Mouse (Mus musculus) liver, embryonic 15.5 days (tissue): ENCODE data around the gene St3gal3. TPM values are rescaled to one million over a fixed set of nuclear protein-coding genes. Genes with fewer than 3 reads are reported as not detected.
A peak's percentile ranks its signal among the peaks of the same experiment; 100 is the strongest.

Source experiments
- ATAC-seq: fragments of 200-750 bp; cut with Nextera tagmentation; 2 replicates; pipeline ENCODE4 v1.8.0; 2017; ENCODE audit warnings: moderate number of reproducible peaks, mild to moderate bottlenecking, moderate library complexity; ENCODE audit not compliant: insufficient read depth
- H3K27ac ChIP-seq: fragments of 300-500 bp; sonication (generic); replicated peaks from 2 replicates; pipeline ENCODE4 v1.5.1; 2015; ENCODE audit warnings: mild to moderate bottlenecking, inconsistent platforms
- H3K27me3 ChIP-seq: fragments of 300-500 bp; sonication (generic); 2 replicates; pipeline ENCODE4 v1.6.1; 2015; ENCODE audit warnings: mild to moderate bottlenecking, inconsistent platforms
- H3K36me3 ChIP-seq: fragments of 300-500 bp; sonication (generic); replicated peaks from 2 replicates; pipeline ENCODE4 v1.6.1; 2015; ENCODE audit warnings: moderate library complexity, mild to moderate bottlenecking, inconsistent platforms
- H3K4me1 ChIP-seq: fragments of 300-500 bp; sonication (generic); replicated peaks from 2 replicates; pipeline ENCODE4 v1.6.1; 2015; ENCODE audit warnings: inconsistent platforms
- H3K4me2 ChIP-seq: fragments of 300-500 bp; sonication (generic); 2 replicates; pipeline ENCODE4 v1.6.1; 2015; ENCODE audit warnings: moderate library complexity, mild to moderate bottlenecking, inconsistent platforms
- H3K4me3 ChIP-seq: fragments of 300-500 bp; sonication (generic); replicated peaks from 2 replicates; pipeline ENCODE4 v1.5.1; 2015; ENCODE audit warnings: mild to moderate bottlenecking, inconsistent platforms
- H3K9ac ChIP-seq: fragments of 300-500 bp; sonication (generic); 2 replicates; pipeline ENCODE4 v1.6.1; 2015; ENCODE audit warnings: moderate library complexity, mild to moderate bottlenecking, inconsistent platforms
- H3K9me3 ChIP-seq: fragments of 300-500 bp; sonication (generic); replicated peaks from 2 replicates; pipeline ENCODE4 v1.6.1; 2016; ENCODE audit warnings: inconsistent platforms
- WGBS: fragments of 180-500 bp; shearing (Covaris S2); methylation state at CpG from one replicate; pipeline ENCODE4 v1.1.7; 2015; ENCODE audit warnings: mixed read lengths; ENCODE audit not compliant: insufficient replicate concordance; 5-methylcytosine and 5-hydroxymethylcytosine counted together
- polyA plus RNA-seq: library from polyadenylated mRNA; unstranded; fragments of >200 nt; fragmentation: Nextera tagmentation; extraction: Ambion mirVana; gene quantifications from 2 replicates; pipeline ENCODE4 v1.2.1, GENCODE M21; 2015

St3gal3 gene
- polyA plus RNA-seq, 1 experiment from 2014 or later = 2.0 TPM

- WGBS = under 1% methylated on average over 61 of the region's 61 CpGs
- no peaks in the 10 kb centered on the region for H3K9me3 ChIP-seq
- H3K9ac ChIP-seq = peak within 1 kb of the TSS; percentile 79
- peak within 1 kb of the TSS; percentile 94 for H3K4me2 ChIP-seq
- ATAC-seq = peak; percentile 95
- H3K36me3 ChIP-seq = peaks cover 22% of the 10 kb centered on the region
- peak within 1 kb of the TSS; percentile 76 for H3K4me3 ChIP-seq
- peaks cover 69% of the 10 kb centered on the region for H3K4me1 ChIP-seq
- no peaks in the 10 kb centered on the region for H3K27me3 ChIP-seq
- peak within 1 kb of the TSS; percentile 87 for H3K27ac ChIP-seq
Observed at GRCm38 (mm10) chr4:117914591-117915442, 219.9 kb downstream of the St3gal3 start, which contains the start of gene Ipo13. Ipo13 (minus strand) TSS chr4:117914999.

- Histone ChIP-seq H3K27me3 (no peaks in the 10 kb centered on the region), H3K9me3 (no peaks in the 10 kb centered on the region), H3K9ac (peak overlapping the region; percentile 79), H3K4me3 (peak overlapping the region; percentile 76), H3K27ac (peak overlapping the region; percentile 87; the same call in 1 of the 2 replicates), H3K4me1 (peaks cover 71% of the 10 kb centered on the region), H3K36me3 (peaks cover 22% of the 10 kb centered on the region), H3K4me2 (peak overlapping the region; percentile 94)
- WGBS = 22% methylated on average over 8 of the region's 8 CpGs
- no peak for ATAC-seq
Observed at GRCm38 (mm10) chr4:117914031-117914430, 220.7 kb downstream of the St3gal3 start.

- Histone ChIP-seq H3K9me3 (no peaks in the 10 kb centered on the region), H3K36me3 (peaks cover 22% of the 10 kb centered on the region), H3K4me2 (peak overlapping the region; percentile 94), H3K4me1 (peaks cover 67% of the 10 kb centered on the region), H3K9ac (peak overlapping the region; percentile 79; the same call in 1 of the 2 replicates), H3K27me3 (no peaks in the 10 kb centered on the region), H3K4me3 (peak overlapping the region; percentile 76), H3K27ac (no peak overlapping the region)
- WGBS = 72% methylated on average over 3 of the region's 3 CpGs
- ATAC-seq = no peak
Observed at GRCm38 (mm10) chr4:117913421-117913820, 221.3 kb downstream of the St3gal3 start.

GRCm38 (mm10) chr4:117912685-117913273 is 221.9 kb downstream of the St3gal3 start:
- no peak for ATAC-seq
- Histone ChIP-seq H3K4me2 (peak overlapping the region; percentile 94), H3K9ac (no peak overlapping the region), H3K27me3 (no peaks in the 10 kb centered on the region), H3K36me3 (peaks cover 24% of the 10 kb centered on the region), H3K4me3 (peak overlapping the region; percentile 76), H3K27ac (no peak overlapping the region), H3K4me1 (peaks cover 61% of the 10 kb centered on the region), H3K9me3 (no peaks in the 10 kb centered on the region)
- WGBS = 78% methylated on average over 7 of the region's 7 CpGs

- H3K27me3 ChIP-seq = no peaks in the 10 kb centered on the region
- no peak overlapping the region for H3K4me2 ChIP-seq
- no peak overlapping the region for H3K9ac ChIP-seq
- H3K9me3 ChIP-seq = no peaks in the 10 kb centered on the region
- WGBS = 84% methylated on average over 13 of the region's 13 CpGs
- H3K4me1 ChIP-seq = peaks cover 54% of the 10 kb centered on the region
- no peak for ATAC-seq
- no peak overlapping the region for H3K27ac ChIP-seq
- peaks cover 25% of the 10 kb centered on the region for H3K36me3 ChIP-seq
- H3K4me3 ChIP-seq = no peak overlapping the region
Observed at GRCm38 (mm10) chr4:117912131-117912561, 222.6 kb downstream of the St3gal3 start.

GRCm38 (mm10) chr4:117908834-117909453 is 225.8 kb downstream of the St3gal3 start:
- peaks cover 31% of the 10 kb centered on the region for H3K4me1 ChIP-seq
- no peaks in the 10 kb centered on the region for H3K9me3 ChIP-seq
- no peak overlapping the region for H3K9ac ChIP-seq
- H3K27ac ChIP-seq = no peak overlapping the region
- no peaks in the 10 kb centered on the region for H3K27me3 ChIP-seq
- 77% methylated on average over 8 of the region's 8 CpGs for WGBS
- peaks cover 53% of the 10 kb centered on the region for H3K36me3 ChIP-seq
- no peak overlapping the region for H3K4me2 ChIP-seq
- ATAC-seq = no peak
- no peak overlapping the region for H3K4me3 ChIP-seq

GRCm38 (mm10) chr4:117906196-117906595 is 228.5 kb downstream of the St3gal3 start:
- WGBS = 82% methylated on average over 3 of the region's 3 CpGs
- peaks cover 68% of the 10 kb centered on the region for H3K36me3 ChIP-seq

GRCm38 (mm10) chr4:117904761-117905160 is 230.0 kb downstream of the St3gal3 start:
- WGBS = 89% methylated on average over 8 of the region's 8 CpGs

More at GRCm38 (mm10) chr4:117906196-117906595, 228.5 kb downstream of the St3gal3 start:
- ATAC-seq = no peak
- Histone ChIP-seq H3K4me3 (no peak overlapping the region), H3K4me1 (0 out of 2 replicates have a peak, but pooled peaks cover 8% of the 10 kb centered on the region), H3K9ac (no peak overlapping the region), H3K27me3 (no peaks in the 10 kb centered on the region), H3K9me3 (no peaks in the 10 kb centered on the region), H3K27ac (no peak overlapping the region), H3K4me2 (no peak overlapping the region)

GRCm38 (mm10) chr4:117904094-117904493 is 230.6 kb downstream of the St3gal3 start:
- Histone ChIP-seq H3K4me1 (0 out of 2 replicates have a peak, but pooled peaks cover 3% of the 10 kb centered on the region), H3K9me3 (no peaks in the 10 kb centered on the region), H3K4me2 (no peak overlapping the region), H3K9ac (no peak overlapping the region), H3K36me3 (peaks cover 80% of the 10 kb centered on the region), H3K4me3 (no peak overlapping the region), H3K27me3 (no peaks in the 10 kb centered on the region), H3K27ac (no peak overlapping the region)
- 88% methylated on average over 10 of the region's 10 CpGs for WGBS
- ATAC-seq = no peak

More at GRCm38 (mm10) chr4:117904761-117905160, 230.0 kb downstream of the St3gal3 start:
- Histone ChIP-seq H3K27ac (no peak overlapping the region), H3K4me1 (0 out of 2 replicates have a peak, but pooled peaks cover 4% of the 10 kb centered on the region), H3K27me3 (no peaks in the 10 kb centered on the region), H3K4me3 (no peak overlapping the region), H3K9ac (no peak overlapping the region), H3K4me2 (no peak overlapping the region), H3K9me3 (no peaks in the 10 kb centered on the region), H3K36me3 (peaks cover 73% of the 10 kb centered on the region)
- ATAC-seq = no peak

GRCm38 (mm10) chr4:117898111-117898510 is 236.6 kb downstream of the St3gal3 start:
- no peak overlapping the region for H3K4me2 ChIP-seq
- no peak overlapping the region for H3K4me3 ChIP-seq
- no peaks in the 10 kb centered on the region for H3K9me3 ChIP-seq
- peaks cover 83% of the 10 kb centered on the region for H3K36me3 ChIP-seq
- no peak overlapping the region for H3K27ac ChIP-seq
- WGBS = 68% methylated on average over 3 of the region's 3 CpGs
- H3K9ac ChIP-seq = no peak overlapping the region
- no peak for ATAC-seq
- no peaks in the 10 kb centered on the region; the same call in 1 of the 2 replicates for H3K4me1 ChIP-seq
- no peaks in the 10 kb centered on the region for H3K27me3 ChIP-seq

- ATAC-seq = no peak
Observed at GRCm38 (mm10) chr4:117896031-117896430, 238.7 kb downstream of the St3gal3 start.

More at GRCm38 (mm10) chr4:117896031-117896430, 238.7 kb downstream of the St3gal3 start:
- H3K9ac ChIP-seq = no peak overlapping the region
- peaks cover 62% of the 10 kb centered on the region for H3K36me3 ChIP-seq
- H3K4me2 ChIP-seq = no peak overlapping the region
- H3K4me1 ChIP-seq = peaks cover 10% of the 10 kb centered on the region
- no peaks in the 10 kb centered on the region for H3K9me3 ChIP-seq
- H3K27ac ChIP-seq = no peak overlapping the region
- no peak overlapping the region for H3K4me3 ChIP-seq
- WGBS = 84% methylated on average over 6 of the region's 6 CpGs
- H3K27me3 ChIP-seq = no peaks in the 10 kb centered on the region
